Mouse (Mus musculus) E14TG2a.4 (cell line): ENCODE measurements around the gene Prmt3.
A peak's percentile ranks its signal among the peaks of the same experiment; 100 is the strongest.

Source experiments
- H3K27me3 ChIP-seq: 2 replicates; pipeline ENCODE4 v1.6.1; 2014; ENCODE audit warnings: low read length, control low read depth; ENCODE audit not compliant: insufficient read depth
- H3K36me3 ChIP-seq: 2 replicates; pipeline ENCODE4 v1.6.1; 2014; ENCODE audit warnings: low read length, control low read depth; ENCODE audit not compliant: insufficient read depth
- H3K4me1 ChIP-seq: replicated peaks from 2 replicates; pipeline ENCODE4 v1.6.1; 2014; ENCODE audit warnings: low read depth, low read length, control low read depth
- H3K4me3 ChIP-seq: replicated peaks from 2 replicates; pipeline ENCODE4 v1.5.1; 2014; ENCODE audit warnings: mild to moderate bottlenecking, low read length
- H3K9me3 ChIP-seq: 2 replicates; pipeline ENCODE4 v1.6.1; 2014; ENCODE audit warnings: low read length, control low read depth
- CTCF ChIP-seq: conservative IDR thresholded peaks from 2 replicates; pipeline ENCODE4 v1.5.1; 2014; ENCODE audit warnings: low read length
- NANOG ChIP-seq: IDR thresholded peaks from 2 replicates; pipeline ENCODE4 v1.6.1; 2014; ENCODE audit warnings: borderline replicate concordance, low read length, mixed read lengths
- POU5F1 ChIP-seq: IDR thresholded peaks from 2 replicates; pipeline ENCODE4 v1.6.1; 2014; ENCODE audit warnings: low read length, borderline replicate concordance

The Prmt3 gene

GRCm38 (mm10) chr7:49778114-49778901 is at the start of gene Prmt3:
Gene Prmt3 (plus strand): TSS chr7:49778346.
- TF ChIP-seq NANOG (no peak), POU5F1 (no peak), CTCF (peak; percentile 88)

DNA sequence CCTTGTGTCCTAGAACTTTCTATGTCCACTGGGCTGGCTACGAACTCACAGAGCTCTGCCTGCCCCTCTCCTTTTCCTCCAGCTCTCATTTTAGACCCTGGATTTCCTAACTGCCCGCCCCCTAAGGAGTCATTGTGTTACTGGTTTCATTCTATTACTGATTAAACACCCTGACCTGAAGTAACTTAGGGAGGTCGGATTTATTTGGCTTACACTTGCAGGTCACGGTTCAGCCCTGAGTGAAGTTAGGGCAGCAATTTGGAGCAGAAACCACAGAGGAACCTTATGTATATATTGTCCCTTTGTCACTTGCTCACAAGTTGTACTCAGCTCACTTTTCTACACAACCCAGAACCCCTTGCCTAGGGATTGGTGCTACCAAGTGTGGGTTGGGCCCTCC is 43.8 kb upstream of the Prmt3 start:
- Histone ChIP-seq H3K9me3 (no peaks in the 10 kb centered on the region), H3K27me3 (peaks cover 11% of the 10 kb centered on the region), H3K4me3 (no peak overlapping the region), H3K36me3 (no peaks in the 10 kb centered on the region), H3K4me1 (no peaks in the 10 kb centered on the region)
- TF ChIP-seq CTCF, result no peak
- TF ChIP-seq POU5F1, result no peak
- TF ChIP-seq NANOG, result no peak

More at GRCm38 (mm10) chr7:49778114-49778901, at the start of gene Prmt3:
- no peaks in the 10 kb centered on the region for H3K27me3 ChIP-seq
- H3K36me3 ChIP-seq, result peaks cover 40% of the 10 kb centered on the region
- no peaks in the 10 kb centered on the region for H3K9me3 ChIP-seq
- peaks cover 28% of the 10 kb centered on the region for H3K4me1 ChIP-seq
- H3K4me3 ChIP-seq, result peak within 1 kb of the TSS; percentile 79

- TF ChIP-seq CTCF (no peak), NANOG (no peak), POU5F1 (no peak)
- Histone ChIP-seq H3K9me3 (no peaks in the 10 kb centered on the region), H3K4me3 (no peak overlapping the region), H3K4me1 (peaks cover 11% of the 10 kb centered on the region), H3K36me3 (no peaks in the 10 kb centered on the region), H3K27me3 (peaks cover 13% of the 10 kb centered on the region; the same call in 1 of the 2 replicates)
These were observed 38.7 kb upstream of the Prmt3 start for GRCm38 (mm10) chr7:49739448-49739847.

- no peaks in the 10 kb centered on the region for H3K36me3 ChIP-seq
- H3K4me3 ChIP-seq, result no peak overlapping the region
- peaks cover 13% of the 10 kb centered on the region; the same call in 1 of the 2 replicates for H3K27me3 ChIP-seq
- peaks cover 11% of the 10 kb centered on the region for H3K4me1 ChIP-seq
- no peak for TF ChIP-seq CTCF
- TF ChIP-seq NANOG, result peak; percentile 34; the same call in 1 of the 2 replicates
- no peak for TF ChIP-seq POU5F1
- no peaks in the 10 kb centered on the region for H3K9me3 ChIP-seq
These were observed 36.7 kb upstream of the Prmt3 start for GRCm38 (mm10) chr7:49741474-49741873.

DNA sequence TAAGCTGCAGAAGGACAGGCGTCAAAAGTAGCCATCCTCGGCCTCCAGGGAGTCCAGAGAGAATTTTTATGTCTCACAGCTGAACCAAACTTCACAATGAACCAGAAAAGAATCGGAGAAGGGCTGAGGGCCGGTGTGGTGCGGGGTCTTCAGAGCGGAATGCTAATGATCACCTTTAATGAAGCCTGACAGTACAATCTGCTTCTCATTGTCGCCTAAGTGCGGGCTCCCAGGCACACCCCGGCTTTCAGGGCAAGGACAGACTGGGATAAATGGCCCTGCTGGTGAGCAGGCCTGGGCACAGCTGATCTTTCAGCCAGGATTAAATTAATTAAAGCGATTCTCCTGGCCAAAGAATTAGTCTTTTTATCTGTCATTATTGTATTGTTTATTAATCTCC is 36.2 kb upstream of the Prmt3 start:
- Histone ChIP-seq H3K9me3 (no peaks in the 10 kb centered on the region), H3K27me3 (peaks cover 13% of the 10 kb centered on the region; the same call in 1 of the 2 replicates), H3K4me3 (no peak overlapping the region), H3K36me3 (no peaks in the 10 kb centered on the region), H3K4me1 (peaks cover 11% of the 10 kb centered on the region)
- no peak for TF ChIP-seq NANOG
- no peak for TF ChIP-seq CTCF
- TF ChIP-seq POU5F1, result no peak

DNA sequence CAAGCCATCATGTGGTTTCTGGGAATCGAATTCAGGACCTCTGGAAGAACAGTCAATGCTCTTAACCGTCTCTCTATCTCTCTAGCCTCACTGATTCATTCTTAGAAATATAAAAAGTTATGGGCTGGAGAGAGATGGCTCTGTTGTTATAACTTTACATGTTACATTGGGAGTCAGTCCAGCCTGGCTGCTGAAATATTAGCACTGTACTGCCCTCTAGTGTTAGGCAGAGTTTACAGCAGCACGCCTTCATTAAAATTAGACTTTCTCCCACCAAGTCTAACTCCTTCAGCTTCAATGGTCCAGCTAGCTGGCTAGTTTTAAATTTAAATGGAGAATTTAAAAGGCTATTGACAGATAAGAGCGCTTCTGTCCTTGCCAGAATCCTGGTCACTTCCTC is 27.0 kb upstream of the Prmt3 start:
- Histone ChIP-seq H3K36me3 (no peaks in the 10 kb centered on the region), H3K27me3 (peaks cover 9% of the 10 kb centered on the region), H3K4me1 (peaks cover 21% of the 10 kb centered on the region), H3K9me3 (no peaks in the 10 kb centered on the region), H3K4me3 (no peak overlapping the region)
- peak; percentile 76 for TF ChIP-seq CTCF
- no peak for TF ChIP-seq POU5F1

DNA sequence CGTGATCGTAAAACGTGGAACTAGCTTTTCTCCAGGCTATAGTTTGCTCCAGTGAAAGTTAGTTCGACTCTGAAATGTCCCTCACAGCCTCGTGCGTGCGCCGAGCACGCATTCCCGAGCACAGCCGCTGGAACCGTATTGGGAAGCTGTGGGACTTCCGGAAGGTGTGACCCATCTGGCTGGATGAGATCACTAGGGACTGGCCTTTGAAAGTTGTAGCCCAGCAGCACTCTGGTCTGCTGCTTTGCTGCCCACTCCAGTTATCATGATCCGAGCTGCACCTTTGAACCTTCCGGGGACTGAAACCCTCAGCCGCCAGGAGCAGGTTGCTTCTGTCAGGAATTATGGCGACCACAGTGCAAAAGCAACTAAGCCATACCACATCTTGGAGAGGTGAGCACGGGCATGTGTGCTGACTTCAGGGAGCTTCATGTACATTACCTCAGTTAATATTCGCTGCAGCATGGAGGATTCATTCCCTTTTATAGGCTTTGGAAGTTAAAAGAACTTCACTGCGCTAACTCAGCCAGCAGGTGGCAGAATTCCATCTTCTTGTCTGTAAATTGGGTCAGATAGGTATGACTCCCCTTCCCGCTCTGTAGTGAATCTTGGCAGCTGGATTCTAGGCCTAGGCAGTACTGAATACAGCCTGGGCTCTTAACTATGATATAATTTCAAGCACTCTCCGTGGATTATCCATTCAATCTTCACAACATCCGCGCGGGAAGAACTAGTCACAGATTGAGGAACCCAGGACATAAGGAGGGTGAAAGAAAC is 25.2 kb upstream of the Prmt3 start:
- Histone ChIP-seq H3K27me3 (peaks cover 16% of the 10 kb centered on the region), H3K4me1 (peaks cover 29% of the 10 kb centered on the region), H3K9me3 (no peaks in the 10 kb centered on the region), H3K36me3 (no peaks in the 10 kb centered on the region), H3K4me3 (peak overlapping the region; percentile 17; the same call in 1 of the 2 replicates)
- TF ChIP-seq NANOG (no peak), CTCF (peak; percentile 65)

DNA sequence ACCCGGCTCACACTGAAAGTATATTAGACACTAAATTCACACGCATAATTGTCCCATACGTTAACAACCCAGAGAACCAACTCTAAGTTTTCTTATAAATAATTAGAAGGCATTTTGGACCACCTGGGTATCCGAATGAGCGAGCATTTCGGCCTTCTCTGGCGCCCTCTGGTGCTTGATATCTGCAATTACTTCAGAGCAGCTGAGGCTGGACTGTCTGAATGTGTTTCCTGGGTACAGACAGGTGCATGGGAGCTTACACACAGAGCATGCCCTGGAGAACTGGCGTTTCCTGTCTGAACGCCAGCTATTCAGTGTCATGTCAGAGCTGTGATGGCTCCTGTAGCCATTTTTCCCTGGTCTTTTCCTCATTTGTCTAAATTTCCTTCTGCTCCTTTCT is 23.4 kb upstream of the Prmt3 start:
- TF ChIP-seq NANOG (no peak), CTCF (peak; percentile 92), POU5F1 (no peak)
- H3K36me3 ChIP-seq, result no peaks in the 10 kb centered on the region
- H3K4me1 ChIP-seq, result peaks cover 38% of the 10 kb centered on the region
- peaks cover 28% of the 10 kb centered on the region for H3K27me3 ChIP-seq
- no peak overlapping the region for H3K4me3 ChIP-seq
- no peaks in the 10 kb centered on the region for H3K9me3 ChIP-seq
